Mouse (Mus musculus) thymus, adult 2 months (tissue): ENCODE measurements around the gene Cd63. TPM values are rescaled to one million over a fixed set of nuclear protein-coding genes. Genes with fewer than 3 reads are reported as not detected.

Experiments used
- DNase-seq: peaks from one replicate; pipeline ENCODE4 v3.0.0; 2021
- H3K27ac ChIP-seq: fragments of 200-500 bp; 2 replicates; pipeline ENCODE4 v1.5.1; 2012; ENCODE audit warnings: low read length, control low read depth; ENCODE audit not compliant: control insufficient read depth, insufficient read depth
- H3K27me3 ChIP-seq: fragments of 200-500 bp; 2 replicates; pipeline ENCODE4 v1.6.1; 2012; ENCODE audit warnings: mild to moderate bottlenecking, low read length, moderate library complexity, mixed read lengths; ENCODE audit not compliant: control insufficient read depth, insufficient read depth
- H3K36me3 ChIP-seq: fragments of 200-500 bp; 2 replicates; pipeline ENCODE4 v1.6.1; 2012; ENCODE audit warnings: mild to moderate bottlenecking, low read length, moderate library complexity; ENCODE audit not compliant: control insufficient read depth, insufficient read depth
- H3K4me1 ChIP-seq: fragments of 200-500 bp; replicated peaks from 2 replicates; pipeline ENCODE4 v1.6.1; 2012; ENCODE audit warnings: low read length; ENCODE audit not compliant: control insufficient read depth, insufficient read depth
- H3K4me3 ChIP-seq: fragments of 200-500 bp; 2 replicates; pipeline ENCODE4 v1.5.1; 2012; ENCODE audit warnings: mild to moderate bottlenecking, low read length, control low read depth, moderate library complexity; ENCODE audit not compliant: control insufficient read depth, insufficient read depth
- CTCF ChIP-seq: fragments of 200-500 bp; IDR thresholded peaks from 2 replicates; pipeline ENCODE4 v1.5.1; 2012; ENCODE audit warnings: mild to moderate bottlenecking, control low read depth, low read length, moderate library complexity, borderline replicate concordance; ENCODE audit not compliant: control insufficient read depth, poor library complexity, insufficient read depth; ENCODE audit errors: extremely low read depth
- POLR2A ChIP-seq: fragments of 200-500 bp; IDR thresholded peaks from 2 replicates; pipeline ENCODE4 v1.6.1; 2012; ENCODE audit warnings: mild to moderate bottlenecking, low read length, control low read depth, moderate library complexity; ENCODE audit not compliant: control insufficient read depth, poor library complexity, insufficient read depth; ENCODE audit errors: extremely low read depth
- WGBS: fragments of 180-500 bp; shearing (Covaris S2); methylation state at CpG from one replicate; pipeline ENCODE4 v1.1.7; 2018; 5-methylcytosine and 5-hydroxymethylcytosine counted together
- polyA plus RNA-seq: library from polyadenylated mRNA; depleted of rRNA; stranded (reverse); fragments of >200 nt; gene quantifications from 2 replicates; pipeline ENCODE4 v1.2.3, GENCODE M21; 2012

Gene Cd63
- polyA plus RNA-seq, 1 experiment = 62.1 TPM

GRCm38 (mm10) chr10:128933574-128933973, 32.8 kb downstream of the Cd63 start, which contains the start of gene Itga7:
Gene Itga7 (plus strand): TSS chr10:128933818.
- TF ChIP-seq CTCF = no peak
- Histone ChIP-seq H3K4me3 (no peak within 1 kb of the TSS), H3K27ac (no peak within 1 kb of the TSS), H3K36me3 (no peaks in the 10 kb centered on the region), H3K27me3 (peaks cover 18% of the 10 kb centered on the region), H3K4me1 (peaks cover 6% of the 10 kb centered on the region)
- peak; percentile 17 for DNase-seq
- 4% methylated on average over 26 of the region's 26 CpGs for WGBS

- no peaks in the 10 kb centered on the region for H3K36me3 ChIP-seq
- WGBS = 11% methylated on average over 21 of the region's 21 CpGs
- H3K4me1 ChIP-seq = peaks cover 6% of the 10 kb centered on the region
- TF ChIP-seq POLR2A (no peak), CTCF (no peak)
- no peak overlapping the region for H3K27ac ChIP-seq
- DNase-seq = no peak
- H3K27me3 ChIP-seq = peaks cover 18% of the 10 kb centered on the region
- H3K4me3 ChIP-seq = no peak overlapping the region
Measured at GRCm38 (mm10) chr10:128933976-128934721, 33.4 kb downstream of the Cd63 start.

GRCm38 (mm10) chr10:128934997-128935787, 34.4 kb downstream of the Cd63 start:
- WGBS = 83% methylated on average over 7 of the region's 7 CpGs
- Histone ChIP-seq H3K27me3 (peaks cover 18% of the 10 kb centered on the region), H3K27ac (no peak overlapping the region), H3K4me1 (peaks cover 6% of the 10 kb centered on the region), H3K4me3 (no peak overlapping the region), H3K36me3 (no peaks in the 10 kb centered on the region)
- TF ChIP-seq POLR2A (no peak), CTCF (no peak)
- DNase-seq = no peak

GRCm38 (mm10) chr10:128935826-128936440, 35.1 kb downstream of the Cd63 start:
- Histone ChIP-seq H3K4me3 (no peak overlapping the region), H3K4me1 (peaks cover 6% of the 10 kb centered on the region), H3K27ac (no peak overlapping the region), H3K36me3 (no peaks in the 10 kb centered on the region), H3K27me3 (peaks cover 18% of the 10 kb centered on the region)
- DNase-seq = no peak
- TF ChIP-seq CTCF (no peak), POLR2A (no peak)
- WGBS = 88% methylated on average over 8 of the region's 8 CpGs

- no peak for DNase-seq
- 81% methylated on average over 12 of the region's 12 CpGs for WGBS
- H3K27ac ChIP-seq = no peak overlapping the region
- TF ChIP-seq CTCF = no peak
- no peak for TF ChIP-seq POLR2A
- no peaks in the 10 kb centered on the region for H3K36me3 ChIP-seq
- peaks cover 6% of the 10 kb centered on the region for H3K4me1 ChIP-seq
- peaks cover 13% of the 10 kb centered on the region for H3K27me3 ChIP-seq
- no peak overlapping the region for H3K4me3 ChIP-seq
Measured at GRCm38 (mm10) chr10:128937756-128938390, 37.1 kb downstream of the Cd63 start.

GRCm38 (mm10) chr10:128938457-128938856, 37.7 kb downstream of the Cd63 start:
- WGBS = 85% methylated on average over 9 of the region's 9 CpGs
- DNase-seq = no peak
- peaks cover 6% of the 10 kb centered on the region for H3K4me1 ChIP-seq
- H3K4me3 ChIP-seq = no peak overlapping the region
- no peaks in the 10 kb centered on the region for H3K36me3 ChIP-seq
- peaks cover 12% of the 10 kb centered on the region for H3K27me3 ChIP-seq
- no peak overlapping the region for H3K27ac ChIP-seq
- TF ChIP-seq POLR2A (no peak), CTCF (no peak)
